Mouse (Mus musculus) neural tube, embryonic 13.5 days (tissue): Measurements from ENCODE around the gene Adk. TPM values are rescaled to one million over a fixed set of nuclear protein-coding genes. Genes with fewer than 3 reads are reported as not detected.

Source experiments
- ATAC-seq: fragments of 200-750 bp; cut with Nextera tagmentation; 2 replicates; pipeline ENCODE4 v1.8.0; 2017; ENCODE audit warnings: low read depth, mild to moderate bottlenecking, moderate TSS enrichment, moderate library complexity
- H3K27ac ChIP-seq: fragments of 300-500 bp; sonication (generic); replicated peaks from 2 replicates; pipeline ENCODE4 v1.5.1; 2015; ENCODE audit warnings: moderate library complexity, mild to moderate bottlenecking, inconsistent platforms
- H3K27me3 ChIP-seq: fragments of 300-500 bp; sonication (generic); 2 replicates; pipeline ENCODE4 v1.6.1; 2015; ENCODE audit warnings: mild to moderate bottlenecking, inconsistent platforms
- H3K36me3 ChIP-seq: fragments of 300-500 bp; sonication (generic); 2 replicates; pipeline ENCODE4 v1.6.1; 2015; ENCODE audit warnings: mild to moderate bottlenecking, inconsistent platforms
- H3K4me1 ChIP-seq: fragments of 300-500 bp; sonication (generic); replicated peaks from 2 replicates; pipeline ENCODE4 v1.6.1; 2015; ENCODE audit warnings: inconsistent platforms
- H3K4me2 ChIP-seq: fragments of 300-500 bp; sonication (generic); 2 replicates; pipeline ENCODE4 v1.6.1; 2015; ENCODE audit warnings: inconsistent platforms, mild to moderate bottlenecking, moderate library complexity
- H3K4me3 ChIP-seq: fragments of 300-500 bp; sonication (generic); 2 replicates; pipeline ENCODE4 v1.5.1; 2015; ENCODE audit warnings: mild to moderate bottlenecking, inconsistent platforms
- H3K9ac ChIP-seq: fragments of 300-500 bp; sonication (generic); 2 replicates; pipeline ENCODE4 v1.6.1; 2015; ENCODE audit warnings: moderate library complexity, mild to moderate bottlenecking, inconsistent platforms
- H3K9me3 ChIP-seq: fragments of 300-500 bp; sonication (generic); 2 replicates; pipeline ENCODE4 v1.6.1; 2016; ENCODE audit warnings: inconsistent platforms
- whole genome bisulfite sequencing: fragments of 180-500 bp; shearing (Covaris S2); methylation state at CpG from one replicate; pipeline ENCODE4 v1.1.7; 2015; 5-methylcytosine and 5-hydroxymethylcytosine counted together
- polyA plus RNA-seq: library from polyadenylated mRNA; unstranded; fragments of >200 nt; fragmentation: Nextera tagmentation; extraction: Ambion mirVana; gene quantifications from 2 replicates; pipeline ENCODE4 v1.2.1, GENCODE M21; 2015

Adk gene
- polyA plus RNA-seq, 1 experiment from 2014 or later, result 39.0 TPM

DNA sequence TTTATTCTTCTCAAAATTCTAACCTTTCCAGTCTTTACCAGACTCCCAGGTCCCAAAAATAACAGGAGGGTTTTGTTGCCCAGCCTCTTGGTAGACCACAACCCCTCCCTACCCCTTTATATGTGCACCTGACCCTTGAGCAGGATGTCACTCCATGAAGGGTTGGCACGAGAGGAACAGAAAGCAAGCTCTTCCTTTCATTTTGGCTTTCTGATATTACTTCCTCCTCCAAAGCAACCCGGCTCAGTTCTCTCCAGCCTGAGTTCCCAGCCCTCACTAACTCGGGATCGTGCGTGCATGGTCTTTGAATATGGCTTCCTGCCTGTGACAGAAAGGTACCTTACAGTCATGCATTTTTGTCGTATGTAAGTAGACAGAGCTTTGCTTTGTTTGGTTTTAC is 142.0 kb downstream of the Adk start:
- no peak overlapping the region for H3K4me2 ChIP-seq
- H3K4me1 ChIP-seq, result peaks cover 9% of the 10 kb centered on the region
- no peak overlapping the region for H3K9ac ChIP-seq
- H3K9me3 ChIP-seq, result no peaks in the 10 kb centered on the region
- no peaks in the 10 kb centered on the region for H3K36me3 ChIP-seq
- H3K27me3 ChIP-seq, result no peaks in the 10 kb centered on the region
- ATAC-seq, result no peak
- WGBS, result 67% methylated on average over 6 of the region's 6 CpGs
- H3K27ac ChIP-seq, result peak overlapping the region; percentile 55; the same call in 1 of the 2 replicates
- no peak overlapping the region for H3K4me3 ChIP-seq

DNA sequence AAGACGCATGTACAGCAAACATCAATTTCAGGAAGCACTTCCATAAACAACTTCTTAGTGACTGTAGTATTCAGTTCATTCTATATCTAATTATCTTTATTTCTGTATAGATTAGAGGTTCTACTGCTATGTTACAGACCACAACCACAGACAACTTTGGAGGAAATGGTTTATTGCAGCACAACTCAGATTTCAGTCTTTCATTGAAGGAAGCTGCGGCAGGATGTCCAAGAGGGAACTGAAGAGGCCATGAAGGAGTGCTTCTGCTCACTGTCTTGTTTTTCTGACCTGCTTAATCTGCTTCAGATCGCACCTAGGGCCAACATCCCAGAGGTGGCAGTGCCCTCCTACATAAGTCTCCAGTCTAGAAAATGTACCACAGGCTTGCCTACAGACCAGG is 148.5 kb downstream of the Adk start:
- no peak overlapping the region for H3K4me2 ChIP-seq
- 92% methylated on average over 3 of the region's 3 CpGs for WGBS
- H3K36me3 ChIP-seq, result no peaks in the 10 kb centered on the region
- H3K4me3 ChIP-seq, result no peak overlapping the region
- H3K4me1 ChIP-seq, result no peaks in the 10 kb centered on the region
- H3K27me3 ChIP-seq, result no peaks in the 10 kb centered on the region
- no peak overlapping the region for H3K9ac ChIP-seq
- no peak overlapping the region for H3K27ac ChIP-seq
- no peaks in the 10 kb centered on the region for H3K9me3 ChIP-seq
- no peak for ATAC-seq

DNA sequence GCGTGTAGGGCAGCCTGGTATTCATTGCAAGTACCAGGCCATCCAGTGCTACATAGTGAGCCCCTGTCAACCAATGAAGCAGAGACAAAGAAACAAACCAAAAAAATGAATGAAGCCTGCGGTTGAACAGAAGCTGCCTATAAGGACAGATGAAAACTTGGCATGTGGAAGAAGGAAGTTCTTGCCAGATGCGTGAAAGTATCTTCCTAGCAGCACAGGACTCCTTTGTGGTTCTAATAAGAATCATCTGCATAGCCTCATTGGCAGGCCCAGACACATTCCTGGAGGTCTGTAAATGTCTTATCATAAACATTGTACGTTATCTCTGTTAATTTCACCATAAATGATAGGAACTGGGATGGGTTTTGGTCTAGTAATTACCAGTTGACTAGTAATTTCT is 154.1 kb downstream of the Adk start:
- Histone ChIP-seq H3K4me2 (no peak overlapping the region), H3K4me3 (no peak overlapping the region), H3K36me3 (no peaks in the 10 kb centered on the region), H3K9me3 (no peaks in the 10 kb centered on the region), H3K4me1 (no peaks in the 10 kb centered on the region), H3K9ac (no peak overlapping the region), H3K27ac (no peak overlapping the region), H3K27me3 (no peaks in the 10 kb centered on the region)
- 95% methylated on average over 4 of the region's 4 CpGs for WGBS
- ATAC-seq, result no peak

DNA sequence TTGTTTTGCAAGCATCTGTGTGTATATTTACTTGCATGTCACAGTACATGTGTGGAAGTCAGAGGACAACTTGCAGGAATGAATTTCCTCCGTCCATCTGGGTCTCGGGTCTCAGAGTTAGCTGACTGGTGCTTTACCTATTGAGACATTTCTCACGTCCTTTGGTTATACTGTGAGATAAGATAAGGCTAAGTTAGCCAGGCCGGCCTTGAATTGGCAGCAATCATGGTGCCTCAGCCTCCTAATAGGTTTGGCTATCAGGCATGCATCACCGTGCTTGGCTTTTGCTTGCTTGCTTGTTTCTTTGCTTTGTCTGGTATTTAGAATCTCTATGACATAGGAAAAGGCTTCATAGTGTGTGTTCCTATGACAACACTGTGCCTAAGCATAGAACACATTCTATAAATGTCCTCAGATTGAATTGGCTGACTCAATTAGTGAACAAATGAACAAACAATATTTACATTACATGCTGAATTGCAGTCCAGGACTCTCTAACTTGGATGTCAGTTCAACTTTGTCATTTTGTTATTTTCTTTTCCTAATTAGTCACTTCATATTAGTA is 169.3 kb downstream of the Adk start:
- H3K9ac ChIP-seq, result no peak overlapping the region
- peaks cover 20% of the 10 kb centered on the region; the same call in 1 of the 2 replicates for H3K4me1 ChIP-seq
- no peak for ATAC-seq
- no peak overlapping the region for H3K27ac ChIP-seq
- H3K9me3 ChIP-seq, result no peaks in the 10 kb centered on the region
- H3K36me3 ChIP-seq, result no peaks in the 10 kb centered on the region
- 91% methylated on average over 5 of the region's 5 CpGs for WGBS
- no peak overlapping the region for H3K4me2 ChIP-seq
- no peaks in the 10 kb centered on the region for H3K27me3 ChIP-seq
- no peak overlapping the region for H3K4me3 ChIP-seq

DNA sequence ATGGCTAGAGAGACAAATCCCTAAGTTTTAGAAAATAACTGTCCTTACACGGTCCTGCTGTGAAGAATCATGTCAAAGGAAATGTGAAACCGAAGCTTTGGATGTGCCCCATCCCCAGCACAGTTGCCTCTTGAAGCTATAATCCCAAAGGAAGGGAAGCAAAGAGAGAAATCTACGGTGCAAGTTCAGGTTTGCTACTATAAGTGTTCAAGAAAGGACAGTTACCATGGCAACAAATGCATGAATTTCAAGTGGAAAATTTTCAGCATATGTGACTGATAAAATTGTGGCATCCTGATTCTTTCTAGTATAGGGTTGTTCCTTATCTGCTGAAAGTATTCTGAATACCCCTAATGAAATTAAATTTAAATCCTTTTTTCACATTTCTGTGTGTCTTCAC is 169.8 kb downstream of the Adk start:
- no peak overlapping the region for H3K27ac ChIP-seq
- no peak overlapping the region for H3K4me2 ChIP-seq
- H3K9ac ChIP-seq, result no peak overlapping the region
- no peaks in the 10 kb centered on the region for H3K27me3 ChIP-seq
- 64% methylated on average over 3 of the region's 3 CpGs for WGBS
- H3K9me3 ChIP-seq, result no peaks in the 10 kb centered on the region
- ATAC-seq, result no peak
- no peaks in the 10 kb centered on the region for H3K36me3 ChIP-seq
- H3K4me1 ChIP-seq, result peaks cover 20% of the 10 kb centered on the region; the same call in 1 of the 2 replicates
- H3K4me3 ChIP-seq, result no peak overlapping the region

DNA sequence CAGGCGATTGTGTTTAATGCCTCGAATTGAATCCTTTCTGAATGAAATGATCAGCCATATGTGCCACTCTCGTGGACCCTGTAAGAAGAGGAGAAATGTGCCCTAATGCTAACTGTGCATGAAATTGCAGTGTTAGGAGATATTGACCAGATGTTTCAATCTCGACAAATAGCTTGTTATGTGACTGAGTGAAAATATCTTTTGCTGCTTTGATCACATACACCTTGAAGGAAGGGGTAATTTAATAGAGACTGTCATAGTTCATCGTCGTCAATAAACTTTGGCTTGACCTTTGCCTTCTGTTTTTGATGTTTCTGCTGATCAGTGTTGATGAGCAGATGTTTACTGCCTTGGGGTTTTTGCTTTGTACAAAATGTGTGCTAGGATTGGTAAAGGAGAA is 171.1 kb downstream of the Adk start:
- no peaks in the 10 kb centered on the region for H3K36me3 ChIP-seq
- WGBS, result 51% methylated on average over 6 of the region's 6 CpGs
- H3K27me3 ChIP-seq, result no peaks in the 10 kb centered on the region
- ATAC-seq, result peak; percentile 83
- peaks cover 20% of the 10 kb centered on the region; the same call in 1 of the 2 replicates for H3K4me1 ChIP-seq
- no peaks in the 10 kb centered on the region for H3K9me3 ChIP-seq
- H3K4me2 ChIP-seq, result no peak overlapping the region
- H3K27ac ChIP-seq, result peak overlapping the region; percentile 62
- H3K4me3 ChIP-seq, result no peak overlapping the region
- H3K9ac ChIP-seq, result no peak overlapping the region

DNA sequence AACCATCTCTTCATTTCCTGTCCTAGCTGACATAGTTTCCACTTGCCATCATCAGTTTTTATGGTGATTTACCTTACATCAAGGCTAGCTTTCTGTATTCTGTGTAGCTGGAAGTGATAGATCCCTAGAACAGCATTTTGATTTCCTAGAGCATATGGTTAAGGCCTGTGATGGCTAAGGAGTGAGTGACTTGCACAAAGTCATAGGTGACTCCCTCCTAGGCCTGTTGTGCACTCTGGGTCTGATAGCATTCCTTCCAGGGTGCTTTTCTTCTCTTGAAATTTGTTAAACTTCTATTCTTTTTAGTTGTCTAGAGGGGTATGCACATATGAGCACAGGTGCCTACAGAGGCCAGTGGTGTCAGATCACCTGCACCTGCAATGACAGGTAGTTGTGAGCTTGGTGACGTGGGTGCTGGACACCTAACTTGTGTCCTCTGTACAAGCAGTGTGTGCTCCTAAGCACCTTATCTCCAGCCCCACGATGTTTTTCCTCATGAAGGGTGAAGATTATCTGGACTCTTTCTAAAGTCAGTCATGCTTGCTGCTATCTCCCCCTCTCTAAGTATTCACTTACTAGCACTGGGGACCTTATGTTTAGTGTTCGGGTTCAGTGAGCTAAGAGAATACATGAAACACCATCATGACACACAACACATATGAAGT is 171.7 kb downstream of the Adk start:
- ATAC-seq, result no peak
- Histone ChIP-seq H3K4me1 (peaks cover 20% of the 10 kb centered on the region; the same call in 1 of the 2 replicates), H3K9ac (no peak overlapping the region), H3K4me3 (no peak overlapping the region), H3K4me2 (no peak overlapping the region), H3K27ac (peak overlapping the region; percentile 46), H3K27me3 (no peaks in the 10 kb centered on the region), H3K36me3 (no peaks in the 10 kb centered on the region), H3K9me3 (no peaks in the 10 kb centered on the region)
- WGBS, result 94% methylated on average over 3 of the region's 3 CpGs

DNA sequence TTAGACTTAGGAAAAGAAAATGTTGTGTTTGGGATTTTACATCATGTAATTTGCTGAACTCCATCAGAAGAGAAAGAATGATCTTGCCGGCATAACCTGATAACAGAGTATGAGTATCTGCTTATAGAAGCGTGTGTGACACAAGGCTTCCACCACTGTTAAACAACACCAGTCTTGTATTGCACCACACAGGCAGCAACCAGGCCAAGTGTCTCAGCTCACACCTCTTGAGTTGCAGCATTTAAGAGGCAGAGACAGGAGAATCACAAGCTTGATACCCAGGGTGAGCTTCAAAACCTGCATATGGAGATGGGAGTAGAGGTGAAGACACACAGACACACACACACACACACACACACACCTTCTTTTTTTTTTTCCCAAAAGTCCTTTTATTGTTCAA is 184.7 kb downstream of the Adk start:
- no peak overlapping the region for H3K4me2 ChIP-seq
- 93% methylated on average over 2 of the region's 2 CpGs for WGBS
- no peak for ATAC-seq
- H3K36me3 ChIP-seq, result no peaks in the 10 kb centered on the region
- H3K9ac ChIP-seq, result no peak overlapping the region
- no peaks in the 10 kb centered on the region for H3K9me3 ChIP-seq
- H3K4me3 ChIP-seq, result no peak overlapping the region
- no peaks in the 10 kb centered on the region for H3K4me1 ChIP-seq
- H3K27ac ChIP-seq, result no peak overlapping the region
- no peaks in the 10 kb centered on the region for H3K27me3 ChIP-seq

GRCm38 (mm10) chr14:21241105-21241504 is 188.7 kb downstream of the Adk start:
- H3K9ac ChIP-seq, result no peak overlapping the region
- no peaks in the 10 kb centered on the region for H3K4me1 ChIP-seq
- no peaks in the 10 kb centered on the region for H3K9me3 ChIP-seq
- no peak overlapping the region for H3K27ac ChIP-seq
- 90% methylated on average over 5 of the region's 5 CpGs for WGBS
- no peaks in the 10 kb centered on the region for H3K36me3 ChIP-seq
- no peaks in the 10 kb centered on the region for H3K27me3 ChIP-seq
- no peak overlapping the region for H3K4me2 ChIP-seq
- no peak overlapping the region for H3K4me3 ChIP-seq
- ATAC-seq, result no peak

DNA sequence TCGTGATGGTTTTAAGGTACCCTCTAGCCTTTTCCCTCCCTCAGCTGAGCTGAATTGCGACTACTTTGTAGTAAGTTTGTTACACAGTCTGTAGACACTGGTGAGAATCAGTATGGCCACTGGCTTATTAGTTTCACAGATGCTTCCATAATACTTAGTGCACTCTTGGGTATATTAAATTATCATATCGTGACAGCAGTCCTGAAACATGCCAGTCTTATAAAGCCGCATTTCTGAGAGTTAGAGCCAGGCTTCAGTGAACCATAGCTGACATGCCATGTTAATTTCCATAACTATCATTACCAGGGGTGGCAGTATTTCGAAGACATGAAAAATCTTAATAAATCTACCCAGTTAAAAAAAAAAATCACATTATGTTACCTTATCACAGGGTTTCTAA is 199.0 kb downstream of the Adk start:
- Histone ChIP-seq H3K4me3 (no peak overlapping the region), H3K36me3 (no peaks in the 10 kb centered on the region), H3K27me3 (no peaks in the 10 kb centered on the region), H3K27ac (peak overlapping the region; percentile 88; the same call in 1 of the 2 replicates), H3K4me1 (peaks cover 38% of the 10 kb centered on the region), H3K9ac (no peak overlapping the region), H3K9me3 (no peaks in the 10 kb centered on the region), H3K4me2 (no peak overlapping the region)
- peak; percentile 49; the same call in 1 of the 2 replicates for ATAC-seq
- WGBS, result 14% methylated on average over 5 of the region's 5 CpGs

DNA sequence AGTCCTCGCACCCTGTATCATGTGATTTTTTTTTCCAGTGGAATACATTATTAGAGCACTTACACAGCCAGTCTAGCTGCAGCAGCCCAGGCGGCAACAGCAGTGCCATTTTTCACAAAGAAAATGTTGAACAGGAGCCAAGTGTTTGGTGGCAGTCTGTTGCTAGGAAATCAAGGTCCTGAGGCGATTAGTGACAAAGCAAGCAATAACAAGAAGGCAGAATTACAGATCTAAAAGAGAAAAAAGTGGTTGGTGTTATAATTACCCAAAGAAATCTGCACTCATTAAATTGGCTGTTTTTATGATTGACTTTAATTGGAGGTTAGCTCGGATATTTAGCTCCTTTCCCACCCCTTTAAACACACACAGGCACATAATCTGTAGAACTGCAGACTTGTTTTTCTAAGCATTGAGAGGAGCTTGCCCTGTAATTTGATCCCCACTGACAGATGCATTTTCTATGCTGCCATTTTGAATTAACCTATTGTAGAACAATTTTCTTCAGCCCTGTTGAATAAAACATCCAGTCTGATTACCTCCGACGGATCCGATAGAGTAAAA is 200.0 kb downstream of the Adk start:
- peak overlapping the region; percentile 19 for H3K9ac ChIP-seq
- 6% methylated on average over 7 of the region's 7 CpGs for WGBS
- peak overlapping the region; percentile 43 for H3K4me2 ChIP-seq
- H3K9me3 ChIP-seq, result no peaks in the 10 kb centered on the region
- H3K27ac ChIP-seq, result peak overlapping the region; percentile 88
- ATAC-seq, result peak; percentile 90
- H3K4me3 ChIP-seq, result no peak overlapping the region
- no peaks in the 10 kb centered on the region for H3K27me3 ChIP-seq
- peaks cover 38% of the 10 kb centered on the region for H3K4me1 ChIP-seq
- no peaks in the 10 kb centered on the region for H3K36me3 ChIP-seq

DNA sequence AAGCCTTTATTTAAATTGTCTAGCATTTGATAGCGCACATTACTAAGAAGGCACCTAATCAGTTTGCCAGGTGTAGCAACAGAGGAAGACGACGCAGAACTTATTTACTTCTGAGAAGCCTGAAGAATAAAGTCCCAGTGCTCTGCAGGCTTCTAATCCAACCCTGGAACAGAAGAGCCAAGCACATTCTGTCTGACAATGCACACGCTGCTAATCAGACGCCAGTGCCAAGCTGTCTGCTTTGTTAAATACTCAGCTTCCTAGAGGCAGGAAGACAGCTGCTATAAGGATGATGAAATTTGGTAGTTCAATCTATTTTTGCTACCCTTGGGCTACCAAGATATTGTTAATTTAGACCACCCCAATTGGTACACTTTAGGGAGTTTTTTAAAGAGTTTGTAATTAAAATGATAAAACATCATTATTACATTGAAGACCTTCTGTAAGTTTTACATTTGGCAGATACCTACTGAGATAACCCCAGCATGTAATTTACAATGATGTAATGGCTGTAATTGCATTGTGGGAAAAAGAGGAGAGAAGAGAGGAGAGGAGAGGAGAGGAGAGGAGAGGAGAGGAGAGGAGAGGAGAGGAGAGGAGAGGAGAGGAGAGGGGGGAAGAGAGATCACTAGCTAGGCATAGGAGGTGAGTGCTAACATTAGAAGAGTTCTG is 201.1 kb downstream of the Adk start:
- Histone ChIP-seq H3K27me3 (no peaks in the 10 kb centered on the region), H3K9ac (no peak overlapping the region), H3K36me3 (no peaks in the 10 kb centered on the region), H3K4me3 (no peak overlapping the region), H3K27ac (peak overlapping the region; percentile 86), H3K9me3 (no peaks in the 10 kb centered on the region), H3K4me2 (peak overlapping the region; percentile 13; the same call in 1 of the 2 replicates), H3K4me1 (peaks cover 38% of the 10 kb centered on the region)
- WGBS, result 20% methylated on average over 5 of the region's 5 CpGs
- peak; percentile 77 for ATAC-seq
